Mouse (Mus musculus) liver, postnatal 0 days (tissue): ENCODE results near the gene Olfr56.

ENCODE experiments used
- CTCF ChIP-seq: sonication (generic); IDR thresholded peaks from 2 replicates; pipeline ENCODE4 v1.5.1; 2016; ENCODE audit warnings: antibody characterized with exemption, low read depth
- EP300 ChIP-seq: IDR thresholded peaks from 2 replicates; pipeline ENCODE4 v1.6.1; 2016; ENCODE audit warnings: antibody characterized with exemption, low read depth, mild to moderate bottlenecking

- TF ChIP-seq CTCF (no peak), EP300 (no peak)
These were observed 103.2 kb downstream of the Olfr56 start for GRCm38 (mm10) chr11:49081886-49082285.
